Mouse (Mus musculus): ENCODE results near the gene Prmt7.
"Not testable (repeated sequence)": the region's sequence is repeated elsewhere in the genome, so short reads cannot be mapped to it uniquely, and the experiment has no call there.

The Prmt7 gene

GRCm38 (mm10) chr8:106210821-106211345 lies at the start of gene Prmt7, which contains the start of gene Slc7a6os:
Gene Prmt7 (plus strand): TSS chr8:106210936.
Gene Slc7a6os (minus strand): TSS chr8:106210935.
- DNase-seq (ENCODE audit: low spot score in 2 of 2), result peak; percentile 91 to 96

- no peak for DNase-seq (ENCODE audit: low spot score in 2 of 2)
Measured at GRCm38 (mm10) chr8:106163251-106163650, 47.5 kb upstream of the Prmt7 start.

DNA sequence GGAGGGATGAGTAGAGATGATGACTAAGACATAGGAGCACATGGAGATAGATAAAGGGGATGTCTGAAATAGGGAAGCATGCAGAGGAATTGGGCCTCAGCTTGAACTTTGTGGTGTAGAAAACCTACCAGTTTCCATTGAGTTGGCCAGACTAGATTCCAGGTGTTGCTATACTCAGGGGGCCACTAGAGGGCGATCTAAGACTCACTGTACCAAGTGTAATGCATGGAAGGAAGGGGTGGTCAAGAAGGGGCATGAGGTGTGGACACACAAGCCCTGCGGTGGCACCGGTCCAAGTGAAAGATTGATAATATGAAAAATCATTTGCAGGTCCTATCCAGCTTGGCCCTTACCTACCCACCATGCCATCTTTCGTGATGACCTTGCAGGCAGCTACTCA lies 45.3 kb upstream of the Prmt7 start:
- peak; percentile 46 to 72 for DNase-seq (ENCODE audit: low spot score in 2 of 2)

GRCm38 (mm10) chr8:106168356-106169016 lies 42.2 kb upstream of the Prmt7 start, which contains the start of gene Slc7a6:
Gene Slc7a6 (plus strand): TSS chr8:106168857.
- peak; percentile 69 to 85 for DNase-seq (ENCODE audit: low spot score in 2 of 2)

- peak in 1 of 2 experiments; percentile 29 for DNase-seq (ENCODE audit: low spot score in 2 of 2)
Measured at GRCm38 (mm10) chr8:106169017-106169933, 41.5 kb upstream of the Prmt7 start.

DNA sequence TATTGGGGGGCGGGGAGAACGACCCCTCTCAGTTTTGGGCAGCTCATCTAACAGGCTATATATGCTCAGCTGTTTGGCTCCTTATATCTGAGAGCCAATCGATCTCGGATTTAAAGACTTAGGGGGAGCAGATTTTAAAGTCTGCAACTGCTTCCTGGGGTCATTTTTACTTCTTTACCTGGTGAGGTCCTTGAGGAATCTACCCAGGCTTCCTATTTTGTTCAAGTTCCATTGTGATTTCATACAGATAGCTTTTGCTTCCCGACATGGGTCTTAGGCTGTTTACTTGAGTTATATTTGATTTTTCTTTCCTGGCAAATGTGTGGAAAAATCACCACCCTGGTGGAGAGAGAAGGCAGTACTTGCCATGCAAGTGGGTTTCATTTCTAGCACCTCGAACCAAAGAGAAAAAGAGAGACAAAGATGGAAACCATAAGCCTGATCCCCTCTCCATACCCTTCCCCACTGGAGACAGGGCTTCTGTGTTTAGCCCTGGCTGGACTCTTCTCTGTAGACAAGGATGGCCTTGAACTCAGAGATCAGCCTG lies 40.7 kb upstream of the Prmt7 start:
- no peak for DNase-seq (ENCODE audit: low spot score in 2 of 2)

DNA sequence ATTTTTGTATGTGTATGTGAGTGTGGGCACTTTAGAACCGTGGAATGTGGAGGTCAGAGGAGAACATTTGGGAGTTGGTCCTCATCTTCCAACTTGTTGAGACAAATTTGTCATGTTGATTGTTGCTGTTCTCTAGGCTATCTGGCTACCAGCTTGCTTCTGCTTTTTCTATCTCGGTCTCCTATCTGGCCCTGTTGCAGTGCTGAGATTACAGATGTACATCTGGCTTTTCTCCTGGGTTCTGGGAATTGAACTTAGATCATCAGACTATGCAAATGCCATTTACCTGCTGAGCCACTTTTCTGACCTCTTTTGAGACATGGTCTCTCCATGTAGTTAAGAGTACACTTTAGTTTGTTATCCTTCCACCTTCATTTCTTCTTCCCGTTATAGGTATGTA lies 37.2 kb upstream of the Prmt7 start:
- DNase-seq (ENCODE audit: low spot score in 2 of 2), result no peak

GRCm38 (mm10) chr8:106176891-106177290 lies 33.8 kb upstream of the Prmt7 start:
- DNase-seq (ENCODE audit: low spot score in 2 of 2), result no peak

- no peak for DNase-seq (ENCODE audit: low spot score in 2 of 2)
Measured at GRCm38 (mm10) chr8:106177594-106177993, 33.1 kb upstream of the Prmt7 start.

DNA sequence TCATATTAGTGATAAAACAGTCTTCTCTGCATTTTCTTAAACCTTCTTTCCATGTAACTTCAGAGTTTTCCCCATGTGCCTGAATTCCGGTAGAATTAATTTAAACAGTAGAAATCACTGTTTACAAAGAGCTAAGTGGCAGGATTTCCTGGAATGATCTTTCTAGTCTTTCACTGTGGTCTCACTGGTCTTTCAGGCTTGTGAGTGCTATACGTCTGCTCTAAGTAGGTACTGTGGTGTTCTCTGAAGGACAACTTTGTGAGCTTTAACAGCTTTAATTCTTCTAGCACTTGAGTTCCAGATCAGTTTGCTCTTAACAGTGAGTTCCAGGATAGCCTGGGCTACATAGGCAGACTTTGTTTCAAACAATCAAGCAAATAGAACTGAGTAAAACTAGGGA lies 32.3 kb upstream of the Prmt7 start:
- DNase-seq (ENCODE audit: low spot score in 2 of 2), result no peak

- no peak for DNase-seq (ENCODE audit: low spot score in 2 of 2)
Measured at GRCm38 (mm10) chr8:106185628-106186270, 25.0 kb upstream of the Prmt7 start.

DNA sequence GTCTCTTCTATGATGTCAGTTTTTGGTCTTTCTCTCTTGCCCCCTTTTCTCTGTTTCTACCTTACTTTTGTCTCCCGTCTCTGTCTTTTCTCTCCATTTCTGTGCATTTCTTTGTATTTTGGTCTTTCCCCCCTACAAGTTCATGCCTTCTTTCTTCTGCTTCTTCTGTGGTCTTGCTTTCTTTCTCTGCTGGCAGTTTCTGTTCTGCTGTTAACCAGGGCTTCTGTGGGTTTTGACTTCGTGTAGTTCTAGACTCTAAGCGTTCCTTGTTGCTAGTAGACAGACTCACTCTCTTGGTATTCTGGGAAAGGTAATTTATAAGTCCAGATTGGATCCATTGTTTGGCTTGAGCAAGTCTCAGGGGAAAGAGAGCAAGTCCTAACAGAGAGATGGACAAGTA lies 24.3 kb upstream of the Prmt7 start:
- DNase-seq (ENCODE audit: low spot score in 2 of 2), result no peak

- DNase-seq (ENCODE audit: low spot score in 2 of 2), result no peak
Measured at GRCm38 (mm10) chr8:106189162-106189561, 21.6 kb upstream of the Prmt7 start.

- no peak for DNase-seq (ENCODE audit: low spot score in 2 of 2)
Measured at GRCm38 (mm10) chr8:106191639-106192038, 19.1 kb upstream of the Prmt7 start.

- DNase-seq (ENCODE audit: low spot score in 2 of 2), result no peak
Measured at GRCm38 (mm10) chr8:106193162-106193561, 17.6 kb upstream of the Prmt7 start.

DNA sequence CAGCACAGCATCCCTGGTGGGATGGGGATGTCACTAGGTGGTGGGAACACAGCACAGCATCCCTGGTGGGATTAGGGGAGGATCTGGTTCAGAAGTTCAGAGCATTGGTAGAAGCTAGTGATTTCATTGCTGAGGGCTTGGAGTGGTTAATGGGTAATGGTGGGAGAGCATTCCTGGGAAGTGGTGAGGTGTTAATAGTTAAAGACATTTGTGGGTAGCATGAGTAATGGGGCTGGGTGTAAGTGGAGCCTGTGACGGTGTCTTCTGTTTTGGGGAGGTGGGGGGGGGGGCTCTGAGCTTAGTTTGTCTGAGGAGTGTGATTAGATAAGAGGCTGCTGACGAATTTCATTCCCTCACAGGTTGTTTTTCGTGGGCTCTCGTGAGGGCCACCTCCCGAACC lies 16.7 kb upstream of the Prmt7 start:
- no peak for DNase-seq (ENCODE audit: low spot score in 2 of 2)

DNA sequence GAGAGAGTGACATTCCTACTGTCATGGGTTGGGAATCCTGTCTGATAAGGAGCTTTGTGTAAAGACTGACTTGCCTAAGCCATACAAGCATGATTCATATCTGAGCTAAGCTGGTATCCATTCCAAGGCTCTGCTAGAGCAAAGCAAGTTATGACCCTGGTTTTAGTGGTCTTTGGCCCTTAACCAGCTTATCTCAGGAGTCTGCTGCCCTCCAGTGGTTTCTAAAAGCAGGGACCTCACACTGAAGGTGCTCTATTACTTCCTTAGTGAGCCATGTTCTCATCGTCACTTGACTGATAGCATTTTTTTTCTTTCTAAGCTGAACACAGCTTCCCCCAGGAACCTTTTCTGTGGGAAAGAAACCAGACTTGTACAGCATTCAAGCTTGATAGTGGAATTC lies 12.0 kb upstream of the Prmt7 start:
- DNase-seq (ENCODE audit: low spot score in 2 of 2), result no peak

- not testable (repeated sequence) for DNase-seq (ENCODE audit: low spot score in 2 of 2)
Measured at GRCm38 (mm10) chr8:106199596-106199995, 11.1 kb upstream of the Prmt7 start.

DNA sequence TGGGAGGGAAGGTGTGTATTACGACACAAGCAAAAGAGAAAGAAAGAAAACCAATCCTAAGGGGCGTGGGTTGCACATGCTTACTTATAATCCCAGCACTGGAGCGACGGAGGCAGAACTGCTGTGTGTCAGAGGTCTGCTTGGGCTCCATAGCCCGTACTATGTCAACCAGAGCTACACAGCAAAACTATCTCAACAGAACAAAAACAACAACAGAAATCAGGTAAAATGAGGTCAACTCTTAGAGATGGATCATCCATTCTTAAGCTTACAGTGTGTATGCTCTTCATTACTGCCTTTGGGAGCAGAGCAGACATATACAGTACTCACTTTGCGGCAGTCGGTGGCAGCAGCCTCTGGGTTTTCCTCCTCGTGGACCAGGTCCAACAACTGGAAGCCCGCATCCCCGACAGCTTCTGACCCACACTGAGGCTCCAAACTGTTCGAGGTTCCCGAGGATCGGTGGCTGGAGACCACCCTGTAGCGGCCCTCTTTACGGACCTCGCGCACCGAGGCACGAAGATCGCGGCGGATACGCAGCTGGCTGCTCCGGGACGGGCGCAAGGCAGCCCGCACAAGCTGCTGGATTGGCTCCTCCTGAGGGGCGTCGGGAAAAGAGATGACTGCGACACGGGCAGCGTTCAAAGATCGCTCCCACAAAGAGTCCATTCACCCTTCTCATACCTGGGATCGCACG lies 553 bp upstream of the Prmt7 start:
- no peak for DNase-seq (ENCODE audit: low spot score in 2 of 2)

DNA sequence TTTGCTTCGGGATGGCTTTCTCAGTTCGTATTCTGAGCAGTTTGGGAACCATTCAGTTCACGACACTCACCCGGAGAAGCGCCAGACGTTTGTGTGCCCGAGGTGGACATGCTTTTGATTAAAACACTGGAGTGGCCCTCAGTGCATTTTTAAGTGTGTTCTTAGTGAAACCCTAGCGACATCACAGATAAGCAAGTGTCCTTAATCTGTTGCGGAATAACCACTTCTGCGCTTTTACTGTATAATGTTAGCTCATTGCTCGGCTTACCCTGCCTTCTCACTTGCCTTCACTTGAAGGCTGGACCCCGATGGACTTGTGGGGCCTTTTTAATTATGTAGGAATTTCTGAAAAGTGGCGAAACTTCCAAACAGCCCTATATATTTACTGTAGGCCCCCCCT lies 685 bp downstream of the Prmt7 start:
- no peak for DNase-seq (ENCODE audit: low spot score in 2 of 2)

DNA sequence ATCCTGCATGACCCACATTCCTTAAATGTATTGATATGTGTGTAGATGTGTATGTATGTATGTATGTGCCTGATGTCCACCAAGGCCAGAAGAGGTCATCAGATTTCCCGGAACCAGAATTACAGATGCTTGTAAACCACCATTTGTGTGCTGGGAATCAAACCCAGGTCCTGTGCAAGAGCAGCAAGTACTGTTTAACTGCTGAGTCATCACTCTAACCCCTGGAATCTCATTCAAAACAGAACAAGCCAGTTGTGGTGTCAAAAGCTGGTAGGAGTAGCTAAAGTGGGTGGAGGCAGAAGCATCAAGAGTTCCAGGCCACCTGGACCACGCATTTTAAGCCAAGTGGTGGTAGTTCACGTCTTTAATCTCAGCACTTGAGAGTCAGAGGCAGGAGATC lies 3.2 kb downstream of the Prmt7 start:
- no peak for DNase-seq (ENCODE audit: low spot score in 2 of 2)

Measured in frontal cortex, postnatal 14 days (tissue).